Mouse (Mus musculus) kidney, postnatal 25 days (tissue): ENCODE data around the gene Plxna2.

Experiments used
- DNase-seq, 2 experiments: peaks; one replicate each; pipeline ENCODE4 v3.0.0; 2021; ENCODE audit warnings: mixed read lengths in 2 of 2

Plxna2 gene

DNA sequence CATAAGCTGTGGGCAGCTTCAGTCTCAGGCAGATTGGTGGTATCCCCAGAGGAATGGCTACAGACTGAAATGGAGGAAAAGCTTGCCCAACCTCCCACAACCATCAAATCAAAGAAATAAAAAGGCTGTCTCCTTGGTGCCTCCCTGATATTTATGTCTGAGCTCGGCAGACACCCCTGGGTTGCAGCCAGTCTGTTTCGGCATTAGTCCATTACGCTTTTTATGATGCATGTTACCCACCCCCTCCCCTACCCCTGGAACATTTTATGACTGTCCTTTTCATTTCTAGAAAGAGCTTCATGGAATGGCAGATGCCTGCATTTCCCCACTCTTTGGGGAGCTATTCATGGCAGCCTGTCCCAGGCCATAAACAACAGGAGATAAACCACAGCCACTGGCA is 47.7 kb downstream of the Plxna2 start:
- DNase-seq = no peak

DNA sequence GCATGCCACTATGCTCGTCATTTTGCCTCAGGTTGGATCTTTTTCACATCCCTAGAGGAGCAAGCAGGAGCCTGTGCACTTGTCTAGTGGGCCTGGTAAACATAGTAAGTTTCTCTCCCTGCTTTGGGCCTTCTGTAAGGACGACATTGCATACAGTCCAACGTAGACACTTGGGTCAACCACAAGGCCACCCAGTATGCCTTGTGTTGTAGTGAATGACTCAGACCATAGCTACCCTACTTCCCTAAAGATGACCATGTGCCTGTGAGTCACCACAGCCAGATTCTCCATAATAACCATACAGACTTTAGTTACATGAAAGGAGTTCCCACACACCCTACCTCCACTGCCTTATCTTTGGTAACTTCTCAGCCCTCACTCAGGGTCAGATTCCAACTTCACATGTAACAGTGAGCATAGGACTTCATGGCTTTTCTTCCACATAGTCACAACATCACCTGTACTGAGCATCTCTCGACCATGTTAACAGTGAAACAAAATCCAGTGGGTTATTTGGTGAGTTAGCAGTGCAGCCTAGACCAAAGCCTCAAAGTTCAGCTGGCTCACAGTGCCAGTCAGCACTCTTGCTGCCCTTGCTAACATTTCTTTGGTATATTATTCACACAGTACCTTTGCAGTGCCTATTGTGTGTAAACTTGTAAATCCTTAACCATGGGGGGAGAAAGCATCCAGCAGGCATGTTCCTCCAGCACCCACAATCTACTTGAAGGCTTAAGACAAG is 53.9 kb downstream of the Plxna2 start:
- DNase-seq = peak; percentile 24 to 70

DNA sequence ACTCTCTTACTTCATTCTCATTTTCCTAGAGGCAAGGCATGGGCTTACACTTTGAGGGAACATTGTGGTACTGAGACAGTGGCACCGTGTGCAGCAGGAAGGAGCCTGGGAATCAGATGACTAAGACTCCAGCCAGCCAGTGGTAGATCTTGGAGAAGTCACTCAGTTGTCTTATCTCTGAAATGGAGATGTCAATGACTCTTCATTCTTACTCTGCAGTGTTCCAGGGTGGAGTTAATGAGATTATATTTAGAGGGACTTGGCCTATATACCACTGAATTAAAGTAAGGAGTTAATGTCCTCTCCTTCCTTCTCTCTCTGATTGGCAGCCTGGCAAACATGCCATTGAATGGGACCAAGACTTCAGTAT is 54.5 kb downstream of the Plxna2 start:
- DNase-seq = no peak

DNA sequence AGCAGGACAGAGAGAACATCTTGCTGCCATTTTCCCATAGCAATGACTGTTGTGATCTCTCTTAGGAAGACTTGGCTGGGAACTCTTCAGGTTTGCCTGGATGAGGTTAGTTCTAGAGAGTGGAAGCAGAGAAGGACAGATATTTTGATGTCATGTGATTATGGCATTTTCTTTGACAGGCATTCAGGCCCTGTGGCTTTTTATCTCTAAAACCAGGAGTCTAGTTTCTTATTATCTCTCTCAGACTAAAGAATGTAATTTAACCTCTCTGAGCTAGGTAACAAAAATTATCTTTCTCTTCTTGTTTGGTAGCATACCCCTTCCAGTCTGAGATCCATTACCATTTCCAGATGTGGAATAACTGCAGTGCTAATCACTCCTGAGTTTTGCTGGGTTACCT is 55.2 kb downstream of the Plxna2 start:
- no peak for DNase-seq

DNA sequence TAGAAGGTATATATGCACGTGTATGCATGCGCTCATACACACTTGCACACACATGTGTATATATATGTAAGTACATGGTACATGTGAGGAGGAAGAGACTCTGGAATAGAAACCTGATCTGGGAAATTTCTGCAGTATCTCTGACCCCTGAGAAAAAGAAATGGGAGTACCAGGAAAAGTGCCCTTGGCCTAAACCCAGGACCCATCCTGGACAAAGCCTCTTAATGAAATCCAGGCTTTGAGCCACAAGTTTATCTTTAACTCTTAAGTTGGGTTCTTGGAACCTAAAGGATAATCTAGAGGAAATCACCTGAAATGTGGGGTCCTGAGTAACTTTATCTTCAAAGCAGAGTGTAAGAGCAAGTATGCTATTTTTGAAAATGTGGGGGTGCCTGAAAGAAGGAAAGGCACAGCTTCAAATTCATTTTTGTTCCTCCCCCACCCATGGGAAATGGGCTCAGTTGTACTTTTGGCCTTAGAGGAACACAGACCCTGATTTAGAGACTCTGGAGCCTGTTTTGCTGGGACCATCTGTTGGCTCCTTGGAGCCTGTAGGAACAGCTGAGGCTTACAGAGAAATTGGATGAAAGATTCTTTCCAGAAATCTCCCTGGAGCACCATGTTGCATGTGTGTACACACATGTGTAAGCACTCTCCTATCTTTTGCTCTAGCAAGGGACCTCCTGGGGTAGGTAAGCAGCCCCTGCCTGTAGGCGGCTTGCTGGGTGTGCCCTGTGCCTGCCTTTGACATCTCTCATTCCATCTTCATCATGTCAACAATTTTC is 57.3 kb downstream of the Plxna2 start:
- DNase-seq = peak; percentile 57 to 65

DNA sequence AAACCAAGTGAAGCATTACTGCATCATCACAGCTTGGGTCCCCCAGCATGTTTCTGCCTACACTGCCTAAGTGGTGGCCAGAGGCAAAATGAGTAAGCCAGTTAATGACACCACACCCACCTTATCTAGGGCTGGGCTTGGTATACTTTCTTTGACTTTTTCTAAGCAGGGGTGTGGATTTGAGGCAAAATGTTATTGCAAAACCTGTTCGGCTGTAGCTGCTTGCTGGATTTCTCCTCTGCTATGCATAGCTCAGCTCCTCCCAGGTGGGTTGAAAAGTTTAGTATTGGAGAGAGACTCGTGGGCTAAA is 57.8 kb downstream of the Plxna2 start:
- DNase-seq = no peak

DNA sequence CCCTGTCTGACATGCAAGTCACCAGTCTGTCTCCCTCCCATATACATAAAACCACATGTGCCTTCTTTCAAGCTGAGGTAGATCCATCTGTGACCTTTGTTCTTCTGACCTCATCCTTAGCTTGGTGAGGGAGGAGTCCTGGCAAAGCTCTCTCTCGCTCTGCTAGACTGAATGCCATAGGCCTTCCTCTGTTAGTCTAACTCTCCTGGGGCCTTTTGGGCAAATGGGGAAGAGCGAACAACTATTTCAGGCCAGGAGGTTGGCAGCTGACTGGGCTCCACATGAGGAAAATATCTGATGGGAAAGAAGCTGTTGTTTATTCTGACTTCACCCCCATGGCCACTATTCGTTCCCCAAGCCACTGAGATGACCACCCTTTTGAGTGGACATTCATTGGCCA is 59.9 kb downstream of the Plxna2 start:
- peak; percentile 44 to 75 for DNase-seq

DNA sequence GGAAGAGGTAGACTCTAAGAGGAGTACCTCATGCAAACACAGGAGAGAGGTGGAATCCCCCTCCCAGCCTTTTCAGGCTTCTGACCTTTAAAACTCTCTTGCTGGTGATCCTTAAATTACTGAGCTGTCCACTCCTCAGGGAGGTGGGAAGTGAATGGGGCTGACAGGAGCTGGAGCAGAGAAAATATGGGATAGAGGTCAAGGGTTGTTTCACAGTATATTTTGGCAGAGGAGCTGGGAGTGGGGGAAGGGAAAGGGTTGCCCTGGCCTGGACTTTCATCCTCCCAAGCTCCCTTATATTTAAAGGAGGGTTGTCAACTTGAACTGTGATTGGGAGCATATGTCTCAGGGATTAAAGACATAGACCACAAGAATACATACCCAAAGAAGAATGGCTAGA is 61.1 kb downstream of the Plxna2 start:
- no peak for DNase-seq

DNA sequence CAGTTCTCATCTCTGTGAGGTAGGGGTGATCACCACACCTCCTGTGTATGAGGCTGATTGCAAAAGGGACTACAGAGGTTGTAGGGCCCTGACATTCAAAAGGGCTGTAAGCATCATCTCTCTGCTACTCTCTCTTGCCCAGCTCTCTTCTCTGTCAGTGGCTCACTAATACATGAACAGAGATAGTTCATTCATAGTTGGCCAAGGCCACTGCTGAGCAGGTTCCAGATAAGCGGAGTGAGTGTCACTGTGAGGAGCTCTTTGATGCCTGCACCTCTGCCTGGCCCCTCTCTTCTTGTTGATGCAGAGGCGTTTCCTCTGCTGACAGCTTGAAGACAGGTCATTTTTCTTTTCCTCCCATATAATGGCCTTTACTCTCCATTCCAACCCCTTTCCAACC is 62.1 kb downstream of the Plxna2 start:
- no peak for DNase-seq

DNA sequence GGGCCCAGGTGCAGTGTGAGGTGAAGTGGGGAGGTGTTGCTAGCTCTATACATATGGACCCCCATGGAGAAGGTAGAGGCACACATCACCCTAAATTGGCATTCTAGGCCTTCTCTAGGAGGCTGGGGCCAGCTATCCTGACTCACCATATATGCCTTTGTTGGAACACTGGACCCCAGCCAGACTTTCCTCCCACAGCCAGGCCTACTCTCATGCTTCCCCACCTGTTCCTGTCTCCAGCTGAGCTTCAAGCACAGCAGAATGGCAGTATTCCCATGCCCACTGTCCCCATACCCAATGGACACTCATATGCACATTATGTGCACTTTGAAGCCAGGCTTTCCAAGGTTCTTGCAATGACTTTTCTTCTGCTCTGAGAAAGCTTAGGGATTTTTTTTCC is 64.0 kb downstream of the Plxna2 start:
- no peak for DNase-seq

DNA sequence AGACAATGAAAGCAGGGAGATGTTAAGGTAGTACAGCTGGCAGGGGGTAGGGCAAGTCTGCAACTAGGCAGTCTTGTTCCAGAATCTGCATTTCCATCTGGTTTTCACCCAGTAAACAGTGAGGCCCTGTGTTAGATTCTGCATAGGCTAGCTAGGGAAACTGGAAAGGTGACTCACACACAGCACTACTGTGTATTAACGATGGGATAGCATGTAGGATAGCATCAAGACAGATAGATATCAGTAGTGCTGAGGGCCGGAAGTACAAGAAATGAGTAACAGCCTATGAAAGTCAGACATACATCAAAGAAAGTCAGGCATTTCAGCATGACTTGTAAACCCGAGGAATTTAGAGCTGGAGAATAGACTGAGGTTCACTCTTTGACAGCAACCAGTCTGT is 65.1 kb downstream of the Plxna2 start:
- DNase-seq = no peak

DNA sequence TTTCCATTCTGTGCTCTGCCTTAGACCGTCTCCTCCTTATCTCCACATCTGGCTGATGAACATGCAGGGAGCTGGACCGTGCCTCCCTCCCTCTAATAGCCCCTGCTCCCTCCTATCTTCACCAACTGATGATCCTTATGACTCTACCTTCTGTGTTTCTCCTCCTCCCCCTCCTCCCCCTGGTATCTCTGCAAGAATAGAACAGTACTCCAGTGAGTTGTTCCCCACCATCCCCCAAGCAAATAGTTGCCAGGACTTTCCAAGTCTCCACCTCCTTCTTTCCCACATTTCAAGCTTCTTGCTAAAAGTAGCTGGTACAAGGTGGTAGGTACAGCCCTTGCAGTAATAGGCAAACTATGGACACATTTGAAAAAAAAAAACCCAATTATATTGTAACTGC is 67.9 kb downstream of the Plxna2 start:
- no peak for DNase-seq

DNA sequence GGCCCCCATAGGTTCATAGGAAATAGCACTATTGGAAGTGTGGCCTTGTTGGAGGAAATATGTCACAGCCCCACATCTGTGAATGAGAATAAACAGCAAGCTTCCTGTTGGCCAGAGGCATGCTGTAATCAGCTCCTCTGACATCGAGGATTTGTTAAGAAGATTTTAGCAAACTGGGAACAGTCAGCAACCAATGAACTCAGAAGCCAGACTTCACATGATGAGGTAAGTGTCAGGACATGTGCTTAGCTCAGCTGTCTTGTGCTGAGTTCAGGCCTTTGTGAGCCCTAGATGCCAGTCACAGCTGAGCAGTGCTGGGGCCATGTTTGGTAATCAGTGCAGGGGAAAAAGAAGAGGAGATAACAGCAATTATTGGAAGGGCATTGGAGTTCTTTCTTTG is 69.7 kb downstream of the Plxna2 start:
- DNase-seq = no peak

DNA sequence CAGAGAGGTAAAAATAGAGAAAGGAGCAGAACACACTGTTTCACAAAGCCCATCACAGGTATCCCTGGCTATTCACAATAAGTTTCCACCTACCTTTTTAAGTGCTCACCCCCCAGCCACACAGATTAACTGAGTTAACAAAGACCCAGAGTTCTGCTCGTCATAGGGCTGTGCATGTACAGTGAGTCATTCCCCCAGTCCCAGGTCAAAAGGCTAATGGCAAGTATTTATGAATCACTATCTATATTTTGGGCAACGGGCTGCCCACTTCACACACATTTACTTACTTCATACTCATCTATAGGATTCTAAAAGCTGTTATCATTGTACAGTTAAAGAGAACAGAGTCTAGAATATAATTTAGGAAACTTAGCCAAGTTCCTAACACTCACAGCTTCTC is 70.1 kb downstream of the Plxna2 start:
- no peak for DNase-seq

DNA sequence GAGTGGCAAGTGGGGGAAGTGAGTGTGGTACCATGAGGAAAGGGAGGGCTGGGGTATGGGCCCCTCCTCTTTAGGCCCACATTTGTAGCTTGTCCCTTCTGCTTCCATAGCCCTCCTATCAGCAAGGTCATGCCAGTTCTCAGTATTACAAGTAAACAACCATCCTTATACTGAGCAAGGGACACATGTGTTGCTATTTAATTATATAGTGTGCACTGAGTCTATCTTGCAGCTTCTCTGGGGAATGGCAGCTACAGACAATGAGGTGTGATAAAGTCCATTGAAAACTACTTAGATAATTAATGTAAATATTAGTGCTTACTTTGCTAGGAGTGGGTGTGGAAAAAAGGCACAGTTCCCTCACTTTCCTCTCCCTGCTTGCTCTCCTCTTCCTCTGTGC is 75.0 kb downstream of the Plxna2 start:
- no peak for DNase-seq

DNA sequence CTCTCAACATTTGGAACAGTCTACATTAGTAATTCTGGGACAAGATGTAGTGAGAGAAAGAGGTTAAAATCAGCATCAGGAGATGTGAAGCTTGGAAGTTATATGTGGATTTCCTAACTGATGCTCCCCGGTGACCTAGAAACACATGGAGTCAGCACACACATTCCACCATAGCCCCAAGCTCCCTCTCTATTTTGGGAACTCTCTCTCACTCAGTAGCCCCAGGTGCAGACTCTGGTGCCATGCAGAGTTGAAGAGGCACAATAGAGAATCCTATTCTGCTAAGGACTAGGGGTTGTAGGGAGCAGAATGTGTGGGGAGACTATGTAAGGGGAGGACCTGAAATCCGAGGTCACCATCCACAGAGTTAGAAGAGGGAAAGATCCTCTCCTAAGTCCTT is 75.5 kb downstream of the Plxna2 start:
- DNase-seq = no peak

DNA sequence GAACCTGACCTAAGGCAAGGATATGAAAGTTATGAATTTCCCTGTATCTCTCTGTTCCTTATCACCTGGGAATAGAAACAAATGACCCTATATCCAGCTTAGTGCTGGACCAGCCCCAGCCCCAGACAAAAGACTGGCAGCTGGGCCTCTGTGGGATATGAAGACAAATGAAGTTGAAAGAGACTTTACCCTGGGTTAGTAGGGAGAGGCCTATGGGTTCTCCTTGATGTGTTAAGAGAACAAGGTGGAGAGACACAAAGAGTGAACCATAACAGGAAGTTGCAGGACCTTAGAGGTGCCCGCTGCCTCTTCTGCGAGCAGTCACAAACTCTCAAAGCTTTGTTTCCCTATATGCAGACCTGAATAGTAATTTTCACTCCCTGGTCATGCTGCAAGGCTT is 76.8 kb downstream of the Plxna2 start:
- DNase-seq = no peak

DNA sequence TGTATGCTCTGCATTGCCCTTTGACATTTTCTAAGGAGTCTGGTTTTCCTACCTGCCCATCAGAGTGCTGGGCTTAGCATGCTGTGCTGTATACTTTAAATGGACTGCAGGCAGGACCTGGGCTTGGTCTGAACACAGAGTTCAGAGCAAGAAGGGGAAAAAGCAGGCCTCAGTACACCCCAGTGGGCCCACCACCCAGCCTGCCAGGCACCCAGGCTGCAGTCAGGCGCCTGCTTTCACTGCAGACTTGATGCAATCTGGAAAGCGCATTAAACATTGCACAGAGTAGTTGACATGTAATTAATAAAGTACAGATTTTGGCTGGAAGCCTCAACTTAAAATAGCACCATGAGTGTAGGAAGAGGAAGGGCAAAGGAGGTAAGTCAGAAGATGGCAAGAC is 79.4 kb downstream of the Plxna2 start:
- DNase-seq = no peak

DNA sequence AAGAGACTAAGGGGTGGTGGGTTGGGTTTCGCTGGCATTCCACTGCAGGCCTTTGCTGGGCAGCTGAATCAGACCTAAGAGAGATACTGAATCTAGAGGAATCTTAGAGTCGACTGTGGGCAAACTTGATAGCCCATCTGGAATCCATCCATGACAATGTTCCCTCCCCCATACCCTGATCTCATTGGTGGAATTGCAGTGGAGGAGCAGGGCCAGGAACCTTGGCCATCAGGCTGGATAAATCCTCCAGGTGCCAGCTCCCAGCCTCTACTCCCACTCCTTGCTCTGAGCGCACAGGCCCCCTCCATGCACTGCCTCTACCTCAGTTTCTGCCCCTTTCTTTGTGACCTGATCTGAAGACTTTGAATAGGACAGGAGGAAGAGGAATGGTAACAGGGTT is 81.3 kb downstream of the Plxna2 start:
- DNase-seq = no peak

DNA sequence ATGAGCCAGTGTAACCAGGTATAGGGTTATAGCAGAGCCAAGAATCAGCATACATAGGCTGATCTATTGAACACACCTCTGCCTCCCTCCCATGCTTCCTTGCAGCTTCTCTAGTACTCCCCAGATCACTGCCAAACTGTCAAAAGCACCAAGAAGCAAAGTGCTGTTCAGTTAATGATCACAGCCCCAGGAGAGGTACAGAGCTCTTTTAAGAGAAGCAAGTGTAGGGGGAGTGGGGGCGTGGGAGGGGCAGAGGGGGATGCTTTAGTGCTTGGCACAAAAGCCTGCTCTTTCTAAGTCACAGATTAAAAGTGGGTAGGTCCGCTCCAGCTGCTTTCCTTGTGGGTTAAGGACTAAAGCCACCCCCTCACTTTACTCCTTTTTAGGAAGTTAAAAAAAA is 85.2 kb downstream of the Plxna2 start:
- DNase-seq = no peak

DNA sequence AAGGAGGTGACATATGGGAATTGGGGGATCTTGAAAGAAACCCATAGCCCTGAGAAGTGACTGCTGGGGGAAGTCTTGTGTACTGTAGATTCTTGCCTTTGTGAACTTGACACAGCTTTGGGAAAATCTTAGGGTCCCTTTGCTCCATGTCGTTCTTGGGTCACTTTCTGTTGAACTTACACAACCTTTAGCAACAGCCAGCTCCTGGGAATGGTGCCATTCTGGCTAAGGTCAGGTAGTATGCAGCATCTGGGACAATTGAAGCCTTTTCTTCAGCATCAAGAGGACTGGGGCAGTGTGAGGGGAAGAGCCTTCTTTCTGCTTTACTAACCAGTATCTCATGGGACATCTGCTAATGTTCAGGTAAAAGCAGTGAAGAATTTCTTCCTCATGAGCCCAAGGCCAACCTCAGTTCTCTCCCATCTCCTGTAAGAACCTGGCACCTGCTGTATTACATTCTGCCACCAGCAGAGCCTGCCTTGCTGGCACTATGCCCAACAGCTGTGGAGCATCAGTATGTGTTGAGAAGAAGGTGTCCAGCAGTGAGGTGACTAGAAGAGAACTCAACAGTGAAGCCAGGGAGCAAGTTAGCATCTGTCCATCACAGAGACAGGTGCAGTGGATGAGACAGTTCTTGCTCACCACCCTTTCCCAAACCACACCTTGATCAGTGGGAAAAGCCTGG is 86.3 kb downstream of the Plxna2 start:
- DNase-seq = peak; percentile 33 to 58

DNA sequence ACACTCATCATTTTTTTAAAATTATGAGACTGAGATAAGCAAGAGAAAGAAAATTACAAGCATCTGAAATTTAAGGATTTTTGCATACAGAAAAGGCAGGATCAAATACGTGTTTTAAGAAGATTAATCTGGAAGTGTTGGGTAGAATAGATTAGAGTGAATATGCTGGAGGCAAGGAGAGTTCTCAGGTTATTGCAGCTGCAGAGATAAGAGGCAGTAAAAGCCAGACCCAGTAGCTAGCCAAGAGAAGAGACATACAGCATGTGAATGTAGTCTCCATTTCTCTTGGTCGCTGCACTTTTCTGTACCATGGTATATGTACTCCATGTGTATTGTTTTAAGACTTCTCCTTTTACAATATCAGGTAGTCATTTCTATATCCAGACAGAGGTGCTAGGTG is 88.5 kb downstream of the Plxna2 start:
- DNase-seq = no peak

DNA sequence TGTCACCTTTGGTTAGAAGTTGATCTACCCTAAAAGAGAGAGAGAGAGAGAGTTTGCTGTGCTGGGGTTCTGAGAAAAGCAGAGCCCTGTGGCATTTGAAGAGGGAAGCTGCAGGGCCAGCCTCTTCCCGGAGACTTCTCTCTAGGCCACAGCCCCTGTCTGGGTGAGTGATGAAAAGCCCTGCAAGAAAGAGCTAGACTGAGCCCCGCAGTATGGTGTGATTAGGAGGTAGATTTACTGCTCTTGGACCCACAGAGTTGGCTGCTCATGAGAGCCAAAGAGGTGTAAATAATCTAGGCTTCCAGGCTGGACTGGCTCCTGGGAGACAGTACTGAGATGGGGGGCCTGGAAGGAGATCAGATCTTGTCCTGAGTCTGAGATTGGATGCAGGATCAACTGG is 94.4 kb downstream of the Plxna2 start:
- DNase-seq = no peak
